Mouse (Mus musculus): Measurements from ENCODE around the gene Polr3gl.

GRCm38 (mm10) chr3:96532050-96532449 is 61.9 kb downstream of the Polr3gl start:
- TF ChIP-seq CTCF (IDR thresholded peaks at IDR 0.05; ENCODE audit: extremely low read depth, insufficient read depth, low read length) (no peak), POLR2A (IDR thresholded peaks at IDR 0.05; ENCODE audit: extremely low read depth, insufficient read depth, low read length) (no peak)
